Mouse (Mus musculus) heart, embryonic 14.5 days (tissue): Measurements from ENCODE around the gene Aspscr1. TPM values are rescaled to one million over a fixed set of nuclear protein-coding genes. Genes with fewer than 3 reads are reported as not detected.

Experiments
- ATAC-seq: fragments of 200-750 bp; cut with Nextera tagmentation; 2 replicates; pipeline ENCODE4 v1.8.0; 2017; ENCODE audit warnings: low read depth, moderate TSS enrichment; ENCODE audit not compliant: insufficient number of reproducible peaks, insufficient read depth, low FRiP score
- H3K27ac ChIP-seq, 2 experiments: fragments of 200-500 bp in 1 of 2; fragments of 300-500 bp in 1 of 2; sonication (generic) in 1 of 2; replicated peaks in 1 of 2; 2 replicates each; pipeline ENCODE4 v1.5.1; 2012 to 2014; ENCODE audit warnings: low read depth in 2 of 2, low read length in 2 of 2, control low read depth in 1 of 2, mild to moderate bottlenecking in 1 of 2, mixed read lengths in 1 of 2; ENCODE audit not compliant: control insufficient read depth in 1 of 2, insufficient read depth in 1 of 2
- H3K27me3 ChIP-seq: fragments of 300-500 bp; sonication (generic); 2 replicates; pipeline ENCODE4 v1.6.1; 2014; ENCODE audit warnings: mild to moderate bottlenecking, low read length, control low read depth; ENCODE audit not compliant: control insufficient read depth, insufficient read depth
- H3K36me3 ChIP-seq: fragments of 300-500 bp; sonication (generic); 2 replicates; pipeline ENCODE4 v1.6.1; 2014; ENCODE audit warnings: mild to moderate bottlenecking, control low read depth, low read length, mixed read lengths; ENCODE audit not compliant: control insufficient read depth, insufficient read depth
- H3K4me1 ChIP-seq, 2 experiments: fragments of 200-500 bp in 1 of 2; fragments of 300-500 bp in 1 of 2; sonication (generic) in 1 of 2; 2 replicates each; pipeline ENCODE4 v1.6.1; 2012 to 2014; ENCODE audit warnings: low read length in 2 of 2, control low read depth in 1 of 2, mixed read lengths in 1 of 2; ENCODE audit not compliant: control insufficient read depth in 2 of 2, insufficient read depth in 2 of 2
- H3K4me2 ChIP-seq: fragments of 300-500 bp; sonication (generic); 2 replicates; pipeline ENCODE4 v1.6.1; 2014; ENCODE audit warnings: mild to moderate bottlenecking, low read length
- H3K4me3 ChIP-seq, 2 experiments: fragments of 200-500 bp in 1 of 2; fragments of 300-500 bp in 1 of 2; sonication (generic) in 1 of 2; 2 replicates each; pipeline ENCODE4 v1.5.1; 2012 to 2014; ENCODE audit warnings: low read length in 2 of 2, mild to moderate bottlenecking in 2 of 2, control low read depth in 1 of 2, low read depth in 1 of 2, moderate library complexity in 1 of 2; ENCODE audit not compliant: control insufficient read depth in 1 of 2, insufficient read depth in 1 of 2
- H3K9ac ChIP-seq: fragments of 300-500 bp; sonication (generic); 2 replicates; pipeline ENCODE4 v1.6.1; 2014; ENCODE audit warnings: mild to moderate bottlenecking, low read length
- H3K9me3 ChIP-seq: fragments of 300-500 bp; sonication (generic); 2 replicates; pipeline ENCODE4 v1.6.1; 2016; ENCODE audit warnings: low read length, control low read depth; ENCODE audit not compliant: control insufficient read depth
- WGBS: fragments of 180-500 bp; shearing (Covaris S2); extraction: QIAGEN DNeasy Blood & Tissue Kit; methylation state at CpG from one replicate; pipeline ENCODE4 v1.1.7; 2014; 5-methylcytosine and 5-hydroxymethylcytosine counted together
- polyA plus RNA-seq: library from polyadenylated mRNA; unstranded; fragments of >200 nt; fragmentation: Nextera tagmentation; extraction: Ambion mirVana; gene quantifications from 2 replicates; pipeline ENCODE4 v1.2.1, GENCODE M21; 2014

The Aspscr1 gene
- polyA plus RNA-seq, 1 experiment from 2014 or later: 106 TPM

DNA sequence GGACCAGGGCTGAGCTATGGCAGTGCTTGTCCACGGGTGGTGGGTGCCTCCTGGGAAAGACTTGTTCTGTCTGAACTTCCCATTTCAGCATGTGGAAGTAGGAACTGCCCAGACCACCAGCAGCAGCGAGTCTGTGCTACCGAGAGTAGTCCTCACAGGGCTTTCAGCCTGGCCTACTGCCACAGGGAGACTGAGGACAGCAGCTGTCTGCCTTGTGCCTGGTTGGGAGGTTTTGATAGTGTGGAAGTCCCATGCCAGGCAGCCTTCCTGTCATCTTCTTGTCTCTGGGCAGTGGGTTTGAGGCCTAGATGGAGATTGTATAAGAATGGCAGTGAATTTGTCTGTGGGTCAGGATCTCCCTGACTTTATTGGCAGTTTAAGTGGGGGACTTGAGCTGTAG, 16.6 kb downstream of the Aspscr1 start:
- ATAC-seq: no peak
- Histone ChIP-seq H3K4me1 (peaks cover 10 to 15% of the 10 kb centered on the region in 2 experiments; a peak in 3 of 4 replicates), H3K9ac (no peak overlapping the region), H3K27me3 (no peaks in the 10 kb centered on the region), H3K27ac (no peak overlapping the region), H3K4me3 (no peak overlapping the region), H3K36me3 (peaks cover 52% of the 10 kb centered on the region), H3K9me3 (no peaks in the 10 kb centered on the region), H3K4me2 (no peak overlapping the region)
- 86% methylated on average over 3 of the region's 3 CpGs for WGBS

DNA sequence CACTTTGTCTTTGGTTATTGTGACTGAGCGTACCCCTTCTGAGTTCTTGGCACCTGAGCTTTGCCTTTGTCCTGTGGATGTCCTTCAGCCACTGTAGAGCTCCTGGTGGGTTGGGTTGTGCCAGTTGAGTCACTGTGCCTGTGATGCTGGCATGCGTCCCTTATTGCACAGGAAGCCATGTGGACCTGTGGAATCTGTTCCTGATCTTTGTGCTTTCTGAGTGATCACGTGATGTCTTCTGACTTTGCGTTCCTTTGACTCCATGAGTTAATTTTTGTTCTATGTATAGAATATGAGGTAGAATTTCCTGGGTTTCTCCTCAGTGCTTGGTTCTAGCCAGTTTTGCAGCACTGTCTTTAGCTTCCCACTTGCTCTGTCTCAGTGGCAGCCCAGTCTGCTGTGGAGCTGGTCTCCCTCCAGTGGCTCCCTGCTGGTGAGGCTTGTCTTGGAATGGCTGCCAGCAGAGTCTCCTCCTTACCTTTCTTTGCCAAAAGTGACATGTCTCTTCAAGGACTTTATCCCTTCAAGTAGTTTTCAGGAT, 19.8 kb downstream of the Aspscr1 start:
- peaks cover 41% of the 10 kb centered on the region for H3K36me3 ChIP-seq
- WGBS: 81% methylated on average over 4 of the region's 4 CpGs
- no peak overlapping the region for H3K9ac ChIP-seq
- H3K27me3 ChIP-seq: no peaks in the 10 kb centered on the region
- H3K27ac ChIP-seq: peak overlapping the region; percentile 10 to 62; a peak in 3 of 4 replicates
- no peaks in the 10 kb centered on the region for H3K9me3 ChIP-seq
- H3K4me1 ChIP-seq: peaks cover 21 to 37% of the 10 kb centered on the region in 2 experiments
- H3K4me2 ChIP-seq: no peak overlapping the region
- ATAC-seq: no peak
- no peak overlapping the region for H3K4me3 ChIP-seq

DNA sequence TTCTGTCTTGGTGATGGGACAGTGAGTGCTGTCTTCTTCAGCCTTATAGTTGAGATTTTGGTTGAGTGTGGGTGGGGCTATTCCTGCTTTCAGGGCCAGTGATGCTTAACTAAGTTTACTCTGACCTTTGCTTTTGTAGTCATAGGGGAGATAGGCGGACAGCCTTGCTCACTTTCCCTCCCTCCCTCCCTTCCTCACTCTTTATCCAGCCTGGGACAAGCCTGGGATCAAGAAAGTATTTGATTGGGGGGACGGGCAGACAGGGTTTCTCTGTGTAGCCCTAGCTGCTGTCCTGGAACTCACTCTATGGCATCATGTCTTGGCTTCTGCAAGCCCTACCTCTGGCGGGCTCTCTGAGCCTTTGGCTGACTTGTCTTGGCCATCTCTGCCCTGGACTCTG, 20.7 kb downstream of the Aspscr1 start:
- no peaks in the 10 kb centered on the region for H3K27me3 ChIP-seq
- H3K4me1 ChIP-seq: peaks cover 30 to 46% of the 10 kb centered on the region in 2 experiments
- no peak overlapping the region for H3K9ac ChIP-seq
- no peak overlapping the region for H3K4me2 ChIP-seq
- no peak overlapping the region for H3K27ac ChIP-seq
- no peak overlapping the region for H3K4me3 ChIP-seq
- H3K9me3 ChIP-seq: no peaks in the 10 kb centered on the region
- H3K36me3 ChIP-seq: peaks cover 35% of the 10 kb centered on the region
- WGBS: 81% methylated on average over 3 of the region's 3 CpGs
- no peak for ATAC-seq

DNA sequence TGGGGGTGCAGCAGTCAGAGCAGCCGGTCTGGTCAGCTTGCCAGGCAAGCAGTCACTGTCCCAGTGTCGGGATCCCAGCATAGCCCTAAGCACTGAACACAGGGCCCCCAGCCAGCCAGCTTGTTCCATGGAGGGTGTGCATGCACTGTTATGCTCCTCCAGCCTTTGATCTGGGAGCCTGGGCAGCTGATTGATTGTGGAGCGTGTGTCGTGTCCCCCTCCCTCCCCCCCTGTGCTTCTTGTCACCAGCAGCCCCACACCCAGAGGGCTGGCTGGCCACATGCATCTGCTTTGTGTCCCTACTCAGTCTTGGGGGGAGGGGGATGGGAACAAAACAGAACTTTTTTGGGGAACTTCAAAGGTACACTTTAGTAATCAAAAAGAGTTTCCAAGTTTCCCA, 22.4 kb downstream of the Aspscr1 start:
- 24% methylated on average over 4 of the region's 4 CpGs for WGBS
- Histone ChIP-seq H3K36me3 (peaks cover 25% of the 10 kb centered on the region), H3K4me1 (peaks cover 32 to 53% of the 10 kb centered on the region in 2 experiments), H3K4me2 (no peak overlapping the region), H3K27ac (peak overlapping the region in 1 of 2 experiments; percentile 67; a peak in 2 of 4 replicates), H3K27me3 (no peaks in the 10 kb centered on the region), H3K4me3 (no peak overlapping the region), H3K9ac (no peak overlapping the region), H3K9me3 (no peaks in the 10 kb centered on the region)
- ATAC-seq: peak; percentile 22

DNA sequence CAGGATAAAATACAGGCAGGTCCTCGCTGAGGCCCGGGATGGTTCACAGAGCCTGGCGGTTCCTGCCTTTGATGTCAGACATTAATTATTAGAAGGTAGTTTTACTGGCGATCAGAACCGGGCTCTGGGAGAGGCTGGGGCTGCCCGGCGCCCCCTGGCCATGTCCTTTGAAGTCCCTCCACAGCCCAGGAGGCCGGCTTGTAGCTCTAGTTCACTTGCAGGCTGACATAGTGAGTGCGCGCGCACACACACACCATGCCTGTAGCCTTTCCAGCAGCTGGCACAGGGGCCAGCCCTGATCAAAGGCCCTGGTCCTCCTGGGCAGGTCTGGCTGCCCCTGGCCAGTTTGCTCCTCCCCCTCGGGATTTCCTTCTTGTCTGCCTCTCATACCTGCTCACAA, 22.9 kb downstream of the Aspscr1 start:
- ATAC-seq: no peak
- Histone ChIP-seq H3K4me3 (no peak overlapping the region), H3K27me3 (no peaks in the 10 kb centered on the region), H3K36me3 (peaks cover 20% of the 10 kb centered on the region), H3K9me3 (no peaks in the 10 kb centered on the region), H3K4me2 (no peak overlapping the region), H3K9ac (no peak overlapping the region), H3K4me1 (peaks cover 32 to 53% of the 10 kb centered on the region in 2 experiments), H3K27ac (peak overlapping the region in 1 of 2 experiments; percentile 67; a peak in 2 of 4 replicates)
- WGBS: 57% methylated on average over 12 of the region's 12 CpGs

DNA sequence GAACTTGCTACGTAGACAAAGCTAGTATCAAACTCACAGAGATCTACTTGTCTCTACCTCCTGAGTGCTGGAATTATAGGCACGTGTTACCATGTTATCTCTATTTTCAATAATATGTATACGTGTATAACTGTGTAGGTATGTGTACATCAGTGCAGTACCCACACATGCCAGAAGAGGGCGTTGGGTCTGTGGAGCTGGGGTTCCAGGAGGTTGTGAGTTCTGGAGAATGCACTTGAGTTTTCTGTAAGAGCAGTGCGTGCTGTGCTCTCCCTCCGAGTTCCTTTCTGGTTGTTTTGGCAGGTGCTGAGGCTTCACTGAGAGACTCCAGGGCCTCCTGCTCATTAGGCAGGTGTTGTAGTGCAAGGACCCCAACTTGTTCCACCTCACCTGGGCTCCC, 23.8 kb downstream of the Aspscr1 start:
- peaks cover 27% of the 10 kb centered on the region for H3K36me3 ChIP-seq
- H3K27me3 ChIP-seq: no peaks in the 10 kb centered on the region
- H3K4me1 ChIP-seq: peaks cover 32 to 53% of the 10 kb centered on the region in 2 experiments
- WGBS: 89% methylated on average over 6 of the region's 6 CpGs
- no peak overlapping the region for H3K9ac ChIP-seq
- no peak overlapping the region for H3K4me2 ChIP-seq
- no peak overlapping the region for H3K4me3 ChIP-seq
- no peak overlapping the region for H3K27ac ChIP-seq
- no peak for ATAC-seq
- H3K9me3 ChIP-seq: no peaks in the 10 kb centered on the region

DNA sequence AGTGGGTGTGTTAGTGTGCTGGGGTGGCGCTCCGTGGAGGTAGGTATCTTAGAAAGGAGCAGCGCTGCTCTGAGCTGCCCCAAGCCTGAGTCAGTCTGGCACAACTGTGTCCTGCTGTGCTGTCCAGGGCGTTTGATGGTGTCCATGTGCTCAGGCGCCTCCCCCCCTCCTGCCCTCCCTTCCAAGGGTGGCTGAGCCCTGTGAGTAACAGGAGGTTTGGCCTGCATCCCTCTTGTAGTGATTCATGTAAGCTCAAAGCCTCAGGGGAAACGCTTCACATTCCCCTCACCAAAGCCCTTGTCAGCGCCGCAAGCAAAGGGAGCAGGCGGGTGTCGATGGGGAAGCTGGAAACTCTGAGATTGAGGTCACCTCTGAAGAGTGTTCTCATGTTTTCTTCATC, 25.0 kb downstream of the Aspscr1 start:
- Histone ChIP-seq H3K4me1 (peaks cover 27 to 44% of the 10 kb centered on the region in 2 experiments), H3K27me3 (no peaks in the 10 kb centered on the region), H3K9ac (peak overlapping the region; percentile 52; the same call in 1 of the 2 replicates), H3K4me2 (no peak overlapping the region), H3K27ac (peak overlapping the region; percentile 84 to 85), H3K4me3 (no peak overlapping the region), H3K9me3 (no peaks in the 10 kb centered on the region), H3K36me3 (peaks cover 34% of the 10 kb centered on the region)
- WGBS: 22% methylated on average over 10 of the region's 10 CpGs
- ATAC-seq: peak; percentile 75
